Mouse (Mus musculus) cortical plate, adult 2 months (tissue): Measurements from ENCODE around the gene Tssc4.

Source experiments
- CTCF ChIP-seq: fragments of 200-500 bp; IDR thresholded peaks from 2 replicates; pipeline ENCODE4 v1.5.1; 2011; ENCODE audit warnings: mild to moderate bottlenecking, control low read depth, low read length; ENCODE audit not compliant: insufficient read depth; ENCODE audit errors: extremely low read depth
- POLR2A ChIP-seq: fragments of 200-500 bp; IDR thresholded peaks from 2 replicates; pipeline ENCODE4 v1.6.1; 2011; ENCODE audit warnings: mild to moderate bottlenecking, low read length, control low read depth; ENCODE audit not compliant: insufficient read depth; ENCODE audit errors: extremely low read depth

GRCm38 (mm10) chr7:143059202-143059870 lies 9.7 kb upstream of the Tssc4 start:
- TF ChIP-seq CTCF = no peak
- TF ChIP-seq POLR2A = no peak
